Mouse (Mus musculus) Muller cell, postnatal 12 days (primary cell): ENCODE measurements around the gene Gabrg3.

Experiments
- DNase-seq: peaks from one replicate; pipeline ENCODE4 v3.0.0-alpha.2; 2015; ENCODE audit errors: inconsistent ontology term

The Gabrg3 gene

DNA sequence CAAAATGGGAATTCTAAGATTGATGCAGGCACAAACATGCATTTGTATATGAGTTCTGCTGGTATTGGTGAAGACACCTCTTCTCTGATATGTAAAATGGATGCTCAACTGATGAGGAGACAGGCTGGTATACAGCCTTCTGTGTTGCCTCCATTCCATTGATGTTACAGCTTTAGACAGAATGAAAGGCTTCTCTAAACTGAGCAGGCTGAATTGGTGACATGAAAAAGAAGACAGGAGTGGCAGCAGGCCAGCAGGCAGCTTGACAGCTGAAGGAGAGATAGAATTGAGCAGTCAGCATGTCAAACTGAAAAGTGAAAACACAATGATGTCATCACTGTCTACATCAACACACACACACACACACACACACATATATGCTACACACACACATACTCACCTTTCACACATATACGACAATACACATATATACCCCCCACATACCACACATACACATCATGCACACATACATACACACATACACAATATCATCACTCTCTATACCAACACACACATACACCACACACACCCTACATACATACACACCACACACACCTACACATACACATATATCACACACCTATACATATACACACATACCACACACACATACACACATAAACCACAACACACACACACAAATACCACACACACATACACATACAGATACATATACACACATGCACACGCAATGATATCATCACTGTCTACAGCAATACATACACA is 315.4 kb downstream of the Gabrg3 start:
- DNase-seq = no peak

DNA sequence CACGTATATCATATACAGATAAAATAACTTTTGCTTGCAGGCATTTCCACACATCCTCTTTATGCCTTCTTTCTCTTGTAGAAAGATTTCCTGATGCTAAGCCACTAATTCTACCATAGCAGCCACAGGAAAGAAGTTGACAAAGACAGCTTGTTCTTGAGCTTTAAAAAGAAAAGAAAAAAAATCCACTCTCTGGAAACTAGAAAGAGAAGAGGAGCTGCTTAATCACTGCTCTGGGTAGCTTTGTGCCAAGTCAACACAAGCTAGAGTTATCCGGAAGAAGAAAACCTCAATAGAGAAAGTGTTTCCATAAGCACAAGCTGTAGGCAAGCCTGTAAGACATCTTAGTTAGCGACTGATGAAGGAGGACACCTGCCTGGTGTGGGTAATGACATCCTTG is 321.6 kb downstream of the Gabrg3 start:
- no peak for DNase-seq

DNA sequence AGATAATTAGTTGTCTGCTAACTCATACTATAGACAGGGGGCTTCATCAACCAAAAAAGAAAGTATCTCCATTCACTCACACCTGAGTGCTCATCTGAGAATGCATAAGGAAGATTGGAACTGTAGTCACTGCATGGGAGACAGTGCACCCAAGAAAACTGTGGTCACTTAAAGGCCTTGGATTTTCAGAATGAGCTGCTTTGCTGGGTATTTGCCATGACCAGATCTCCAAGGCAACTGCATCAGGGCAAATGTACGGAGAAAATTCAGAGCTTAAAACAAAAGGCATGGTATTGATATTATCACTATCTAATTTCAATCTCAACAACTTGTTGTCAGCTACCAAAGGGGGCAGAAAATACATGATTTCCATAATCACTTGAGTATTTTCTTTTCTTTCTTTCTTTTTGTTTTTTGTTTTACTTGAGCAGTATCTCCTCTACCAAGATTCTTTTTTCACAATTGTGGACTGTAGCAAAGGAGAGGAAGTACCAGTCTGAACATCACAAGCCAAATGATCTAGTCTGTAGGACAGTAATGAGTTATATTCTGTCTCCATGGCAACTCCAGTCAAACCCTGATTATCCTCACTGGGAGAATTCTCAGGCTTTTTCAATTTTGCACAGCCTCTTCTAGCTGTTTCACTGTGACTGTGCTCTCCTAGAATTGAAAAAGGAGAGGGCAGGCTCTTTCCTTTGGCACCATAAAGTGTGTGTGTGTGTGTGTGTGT is 335.9 kb downstream of the Gabrg3 start:
- no peak for DNase-seq

DNA sequence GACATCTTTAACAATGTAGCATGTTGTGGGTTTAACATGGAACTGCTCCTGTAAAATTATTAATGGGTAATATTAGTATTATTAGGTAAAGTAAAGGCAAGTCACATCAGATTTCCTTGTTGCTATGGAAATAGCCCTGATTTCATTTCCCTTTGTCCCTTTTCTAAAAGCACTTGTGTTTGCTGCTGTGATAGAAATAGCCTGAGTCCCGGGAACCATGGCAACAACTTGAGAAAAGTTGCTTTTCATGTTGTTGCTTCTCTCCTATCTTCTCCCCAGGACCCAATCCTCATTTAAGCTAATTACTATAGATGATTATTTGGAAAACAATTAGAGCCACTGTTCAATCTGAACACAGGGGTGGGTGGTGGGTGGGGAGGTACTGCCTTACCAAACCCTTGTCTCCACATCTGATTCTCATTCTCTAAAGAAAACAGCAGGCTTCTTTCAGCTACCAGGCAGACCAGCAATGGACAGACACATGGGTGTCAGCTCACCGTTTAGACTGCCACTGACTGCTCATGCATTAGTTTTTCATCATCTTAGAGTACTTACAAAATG is 349.0 kb downstream of the Gabrg3 start:
- no peak for DNase-seq

DNA sequence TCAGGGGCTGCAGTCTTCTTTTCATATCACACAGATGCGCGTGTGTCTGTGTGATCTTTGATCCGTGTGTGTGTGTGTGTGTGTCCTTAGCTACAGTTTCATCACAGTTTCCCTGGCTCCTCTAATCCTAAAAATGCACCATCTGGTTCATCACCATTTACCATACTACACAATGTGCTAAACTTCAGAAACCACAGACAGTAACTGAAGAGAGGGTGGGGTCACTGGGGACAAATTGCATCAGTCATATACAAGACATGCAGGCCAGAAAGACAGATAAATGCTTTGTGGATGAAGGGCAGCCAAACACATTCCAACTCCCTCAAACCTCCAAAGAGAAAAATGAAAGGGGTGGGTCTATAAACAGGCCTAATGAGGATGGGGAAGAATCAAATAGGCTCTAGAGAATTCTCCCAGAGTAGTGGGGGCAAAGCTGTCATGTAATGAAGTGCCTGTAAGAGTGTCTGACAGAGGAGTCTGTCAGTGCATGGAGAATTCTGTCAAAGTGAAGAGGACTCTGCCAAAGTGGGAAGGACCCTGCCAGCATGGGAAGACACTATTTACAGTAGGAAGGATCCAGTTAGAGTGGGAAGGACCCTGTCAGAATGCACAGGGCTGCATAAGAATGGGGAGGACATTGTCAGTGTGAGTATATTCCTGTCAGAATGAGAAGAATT is 386.3 kb downstream of the Gabrg3 start:
- peak; percentile 74 for DNase-seq

DNA sequence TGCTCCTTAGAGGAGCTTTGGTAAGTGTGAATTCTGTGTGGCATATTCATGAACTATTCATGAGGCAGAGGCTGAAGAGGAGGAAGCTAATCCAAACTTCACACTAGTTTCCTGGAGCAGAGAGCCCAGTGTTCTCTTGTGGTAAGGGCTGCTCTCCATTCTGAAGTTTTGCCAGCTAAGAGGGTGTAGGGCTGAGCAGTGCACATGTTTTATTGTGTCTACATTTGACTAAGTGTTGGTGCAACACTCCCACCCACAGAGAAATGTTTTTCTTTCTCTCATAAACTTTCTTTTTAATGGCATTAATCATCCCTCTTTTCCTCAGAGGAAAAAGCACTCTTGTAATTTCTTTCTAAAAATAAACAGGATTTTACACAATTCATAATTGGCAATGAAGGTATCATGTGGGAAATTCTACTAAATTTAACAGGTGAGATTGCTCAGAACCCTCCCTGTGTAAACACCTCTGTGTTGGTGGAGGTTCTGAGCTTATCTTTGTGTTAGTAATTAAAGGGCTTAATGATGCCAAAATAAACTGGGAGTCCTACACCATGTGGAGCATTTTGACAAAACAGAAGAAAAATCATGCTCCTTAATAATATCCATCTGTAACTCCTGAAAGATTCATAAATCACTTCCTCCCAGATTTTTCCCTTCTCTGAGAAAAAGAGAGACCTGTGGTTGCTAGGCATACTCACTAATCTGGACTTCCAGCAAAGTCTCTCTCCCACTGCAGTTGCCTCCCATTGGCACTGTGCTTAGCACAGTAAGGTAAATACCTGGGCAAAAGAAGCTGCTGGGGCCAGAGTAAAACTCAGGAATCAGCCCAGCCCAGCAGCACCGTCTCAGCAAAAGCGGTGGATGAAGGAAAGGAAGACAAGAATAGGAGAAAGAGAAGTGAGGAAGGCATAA is 389.0 kb downstream of the Gabrg3 start:
- no peak for DNase-seq

DNA sequence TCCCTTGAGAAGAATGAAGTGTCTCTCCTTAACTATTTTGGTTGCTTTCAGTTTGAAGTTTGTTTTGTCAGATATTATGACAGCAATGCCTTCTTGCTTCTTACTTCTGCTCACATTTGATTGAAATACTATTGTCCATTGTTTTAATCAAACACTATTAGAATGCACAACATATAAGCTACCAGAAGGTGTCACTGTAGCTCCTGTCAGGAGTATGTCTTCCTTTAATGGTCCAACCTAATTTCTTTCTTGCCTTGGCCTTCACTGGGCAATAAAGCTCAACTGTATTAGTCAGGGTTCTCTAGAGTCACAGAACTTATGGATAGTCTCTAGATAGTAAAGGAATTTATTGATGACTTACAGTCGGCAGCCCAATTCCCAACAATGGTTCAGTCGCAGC is 440.6 kb downstream of the Gabrg3 start:
- DNase-seq = peak; percentile 36

DNA sequence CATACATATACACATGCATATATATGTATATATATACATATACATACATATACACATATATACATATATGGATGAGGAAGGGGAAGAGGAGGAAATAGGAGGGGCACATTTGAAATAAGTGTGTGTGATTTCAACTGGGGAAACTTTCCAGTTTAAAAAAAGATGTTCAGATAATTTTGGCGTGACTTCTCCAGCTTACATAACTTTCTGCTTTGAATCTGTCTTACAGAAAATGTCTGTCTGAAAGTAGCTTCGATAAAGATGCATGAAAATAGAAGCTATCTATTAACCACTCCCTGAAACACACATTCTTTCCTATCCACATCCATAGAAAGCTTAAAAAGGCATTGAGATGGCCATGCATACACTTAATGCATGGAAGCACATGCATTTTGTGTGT is 445.4 kb downstream of the Gabrg3 start:
- no peak for DNase-seq

DNA sequence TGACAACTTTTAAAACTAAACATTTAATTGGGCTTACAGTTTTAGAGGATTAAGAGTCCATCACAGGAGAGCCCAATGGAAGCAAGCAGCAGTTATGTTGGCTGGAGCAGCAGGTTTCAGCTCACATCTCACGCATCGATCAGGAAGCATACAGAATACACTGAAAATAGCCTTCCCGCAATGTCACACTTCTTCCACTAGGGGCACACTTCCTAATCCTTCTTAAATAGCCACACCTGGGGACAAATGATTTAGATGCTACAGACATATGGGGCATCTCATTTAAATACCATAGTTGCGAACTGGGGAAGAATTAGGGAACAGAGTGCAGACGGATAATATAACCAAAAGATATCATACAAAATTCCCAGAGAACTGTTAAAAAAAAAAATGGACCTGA is 449.0 kb downstream of the Gabrg3 start:
- peak; percentile 6 for DNase-seq

DNA sequence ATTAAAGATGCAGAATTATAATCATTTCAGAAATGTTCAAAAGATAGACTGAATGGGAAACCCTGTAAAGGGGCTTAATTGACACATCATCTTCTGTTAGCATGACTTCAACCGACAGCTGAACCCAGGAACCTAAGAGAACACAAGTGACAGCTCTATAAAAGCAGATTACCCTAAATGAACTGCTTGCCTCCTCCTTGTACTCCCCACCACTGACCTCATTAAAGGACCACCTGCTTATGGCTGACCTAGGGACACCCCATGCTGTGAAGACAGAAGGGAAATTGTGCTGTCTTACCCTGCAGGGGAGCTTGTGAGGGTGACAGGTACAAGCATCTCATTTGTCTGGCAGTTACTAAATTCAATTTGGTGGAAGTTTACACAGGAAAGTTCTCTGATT is 467.5 kb downstream of the Gabrg3 start:
- DNase-seq = peak; percentile 6

DNA sequence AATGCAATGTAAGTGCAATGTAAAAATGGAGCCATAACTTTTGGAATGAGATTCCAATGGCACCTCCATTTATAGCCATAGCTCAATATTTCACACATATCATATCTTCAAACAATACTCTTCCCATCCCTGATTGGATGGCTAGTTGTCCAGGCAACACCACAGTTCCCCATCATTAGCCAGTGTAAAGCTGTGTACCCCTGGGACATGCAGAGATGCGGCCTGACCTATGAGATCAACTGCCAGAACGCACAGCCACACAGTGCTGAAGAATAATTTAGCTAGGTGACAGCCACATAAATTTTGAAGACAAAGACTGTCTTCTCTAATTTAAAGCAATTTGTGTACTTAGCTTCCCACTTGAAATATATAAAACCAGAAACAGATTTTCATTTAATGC is 472.1 kb downstream of the Gabrg3 start:
- DNase-seq = no peak

DNA sequence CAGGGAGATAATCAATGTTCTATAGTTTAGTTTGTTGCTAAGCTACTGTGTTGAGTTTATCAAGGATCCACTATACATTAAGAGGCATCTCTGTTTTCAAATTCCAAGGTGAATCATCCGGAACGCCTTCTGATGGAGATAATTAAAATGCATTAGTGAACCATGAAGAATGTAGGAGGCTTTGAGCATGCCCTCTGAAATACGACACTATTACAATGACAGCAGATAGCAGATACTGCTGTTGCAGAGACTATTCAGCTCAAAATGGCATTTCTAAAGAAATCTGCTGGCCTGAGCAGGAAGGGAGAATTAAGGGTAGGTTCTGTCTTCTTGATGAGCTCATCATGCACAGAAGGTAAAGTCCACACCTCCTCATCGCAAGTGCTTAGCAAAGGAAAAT is 487.2 kb downstream of the Gabrg3 start:
- DNase-seq = peak; percentile 5

DNA sequence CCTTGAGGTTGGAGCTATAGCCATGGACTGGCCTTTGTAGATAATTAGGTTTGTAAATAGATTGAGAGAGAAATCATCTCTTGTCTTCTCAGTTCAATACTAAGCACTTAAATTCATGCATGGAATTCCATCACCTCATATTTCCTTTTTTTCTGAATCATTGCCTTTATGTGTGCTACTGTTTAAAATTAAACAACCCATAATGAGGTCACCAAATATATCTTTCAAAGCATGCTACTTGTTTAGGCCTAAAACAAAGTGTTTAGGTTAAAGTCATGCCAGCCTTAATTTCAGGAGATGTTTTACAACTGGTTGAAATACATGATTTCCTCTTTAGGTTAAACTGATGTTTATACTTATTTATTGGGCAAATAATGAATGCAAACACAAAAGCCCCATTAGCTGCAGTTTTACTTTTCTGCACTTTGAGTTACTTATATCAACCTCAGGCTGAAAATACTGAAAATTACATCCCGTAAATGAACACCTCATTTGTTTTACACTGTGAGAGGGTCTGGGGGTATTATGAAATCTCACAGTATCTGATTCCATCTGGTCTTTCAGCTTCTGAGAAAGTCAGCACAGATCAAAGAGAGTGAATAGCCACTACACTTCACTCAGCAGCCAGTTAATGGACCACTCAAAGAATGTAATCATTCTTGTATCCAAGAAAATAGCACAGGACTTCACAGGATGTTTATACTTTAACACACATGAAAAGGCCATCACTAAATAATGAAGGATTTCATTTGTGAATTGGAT is 519.5 kb downstream of the Gabrg3 start:
- DNase-seq = no peak

DNA sequence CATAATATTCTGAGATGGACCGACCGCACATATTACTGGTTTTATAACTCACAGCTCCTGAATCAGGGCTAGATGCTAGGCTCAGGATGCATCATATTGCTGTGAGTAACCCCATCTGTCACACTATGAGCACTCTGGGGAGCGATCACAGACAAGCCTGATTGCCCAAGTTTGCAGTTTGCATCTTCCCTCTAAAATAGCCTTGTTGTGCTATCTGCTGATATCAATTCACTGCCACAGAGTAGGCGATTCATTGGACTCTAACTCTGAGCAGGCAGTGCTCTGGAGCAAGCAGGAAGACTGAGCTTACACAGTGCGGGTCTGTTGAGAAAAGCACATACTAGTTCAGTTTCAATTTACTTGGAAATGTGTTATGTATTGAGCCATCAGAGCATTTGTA is 543.4 kb downstream of the Gabrg3 start:
- DNase-seq = no peak

DNA sequence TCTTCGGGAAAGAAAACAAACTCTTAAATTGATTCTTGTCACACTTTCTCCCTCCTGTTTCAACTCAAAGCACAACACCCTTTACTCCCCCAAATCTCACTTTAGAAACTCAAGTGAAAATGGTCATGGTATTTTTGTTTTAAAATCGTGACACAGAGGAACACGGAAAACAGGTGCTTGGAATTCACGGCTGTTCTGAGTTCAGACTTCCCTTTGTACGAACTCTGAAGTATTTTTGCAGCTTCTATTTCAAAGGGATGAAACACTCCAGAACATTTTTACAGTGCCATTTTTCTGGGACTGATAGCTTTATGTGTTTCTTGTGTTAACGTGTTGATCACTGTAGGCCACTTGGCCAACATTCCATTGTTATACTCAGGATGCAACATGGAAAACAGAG is 561.5 kb downstream of the Gabrg3 start:
- DNase-seq = no peak

DNA sequence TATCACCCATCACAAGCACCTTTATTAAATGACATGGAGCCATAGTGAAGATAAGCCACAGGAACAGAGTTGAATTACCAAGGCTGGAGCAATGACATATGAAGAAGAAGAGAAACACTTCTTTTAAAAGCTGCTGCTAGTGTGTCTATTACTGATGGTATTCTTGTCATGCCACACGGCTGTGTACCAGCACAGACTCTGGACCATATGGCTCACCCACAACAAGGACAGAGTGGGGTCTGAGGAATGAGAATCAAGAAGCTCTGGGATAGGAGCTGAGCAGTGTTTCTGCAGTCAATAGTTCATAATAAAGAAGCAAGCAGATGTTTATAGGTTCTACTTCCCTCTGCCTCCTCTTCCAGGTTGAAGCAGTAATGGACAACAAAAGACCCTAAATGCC is 585.1 kb downstream of the Gabrg3 start:
- DNase-seq = no peak

DNA sequence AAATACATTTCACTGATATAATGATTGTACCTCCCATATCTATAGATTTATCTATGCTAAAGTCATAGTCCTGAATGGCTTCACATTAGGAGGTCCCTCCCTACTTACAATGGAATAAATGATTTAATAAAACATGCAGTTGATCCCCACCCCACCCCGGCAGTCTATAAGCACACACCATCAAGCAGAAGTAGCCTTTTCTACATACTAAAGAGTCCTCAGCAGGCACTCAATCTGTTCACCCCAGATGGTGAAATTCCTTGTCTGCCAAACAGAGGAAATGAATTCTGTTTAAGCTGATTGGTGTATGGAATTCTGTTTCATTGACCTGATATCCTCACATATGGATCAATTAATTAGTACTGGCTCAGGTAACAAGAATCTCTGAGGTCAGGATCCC is 607.9 kb downstream of the Gabrg3 start:
- no peak for DNase-seq

DNA sequence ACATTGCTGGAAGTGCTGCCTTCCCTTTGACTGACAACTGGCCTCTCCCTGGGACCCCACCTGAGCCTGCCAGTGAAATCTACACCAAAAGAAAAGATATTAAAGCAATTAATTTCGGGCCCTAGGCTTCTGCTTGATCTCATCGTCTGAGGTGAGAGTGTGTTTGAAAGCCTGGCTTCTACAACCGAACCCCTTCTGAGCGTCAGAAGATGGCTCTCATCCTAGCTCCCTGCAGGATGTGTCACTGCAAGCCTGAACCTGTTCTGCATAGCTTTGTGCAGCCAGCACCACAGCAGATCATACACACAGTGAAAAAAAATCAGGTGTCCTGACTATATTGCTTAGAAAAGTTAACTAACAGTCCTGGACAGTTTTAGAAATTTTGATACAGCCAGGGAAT is 618.8 kb downstream of the Gabrg3 start:
- no peak for DNase-seq

DNA sequence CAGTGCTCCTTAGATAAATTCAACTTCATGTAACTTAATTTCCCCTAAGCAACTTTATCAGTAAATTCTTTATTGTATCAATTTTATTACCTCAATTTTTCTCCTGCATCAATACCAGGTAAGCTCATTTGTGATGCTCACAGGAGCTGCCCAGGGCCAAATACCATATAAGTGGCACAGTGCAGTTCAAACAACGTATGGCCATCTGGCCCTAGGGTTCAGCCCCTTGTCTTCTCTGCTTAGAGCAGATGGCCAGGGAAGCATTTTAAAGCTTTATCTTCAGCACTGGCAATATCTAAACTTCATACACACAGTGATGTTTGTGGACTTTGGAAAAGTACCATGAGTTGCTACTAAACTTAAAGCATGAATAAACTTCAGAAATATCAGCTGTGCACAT is 619.2 kb downstream of the Gabrg3 start:
- no peak for DNase-seq

DNA sequence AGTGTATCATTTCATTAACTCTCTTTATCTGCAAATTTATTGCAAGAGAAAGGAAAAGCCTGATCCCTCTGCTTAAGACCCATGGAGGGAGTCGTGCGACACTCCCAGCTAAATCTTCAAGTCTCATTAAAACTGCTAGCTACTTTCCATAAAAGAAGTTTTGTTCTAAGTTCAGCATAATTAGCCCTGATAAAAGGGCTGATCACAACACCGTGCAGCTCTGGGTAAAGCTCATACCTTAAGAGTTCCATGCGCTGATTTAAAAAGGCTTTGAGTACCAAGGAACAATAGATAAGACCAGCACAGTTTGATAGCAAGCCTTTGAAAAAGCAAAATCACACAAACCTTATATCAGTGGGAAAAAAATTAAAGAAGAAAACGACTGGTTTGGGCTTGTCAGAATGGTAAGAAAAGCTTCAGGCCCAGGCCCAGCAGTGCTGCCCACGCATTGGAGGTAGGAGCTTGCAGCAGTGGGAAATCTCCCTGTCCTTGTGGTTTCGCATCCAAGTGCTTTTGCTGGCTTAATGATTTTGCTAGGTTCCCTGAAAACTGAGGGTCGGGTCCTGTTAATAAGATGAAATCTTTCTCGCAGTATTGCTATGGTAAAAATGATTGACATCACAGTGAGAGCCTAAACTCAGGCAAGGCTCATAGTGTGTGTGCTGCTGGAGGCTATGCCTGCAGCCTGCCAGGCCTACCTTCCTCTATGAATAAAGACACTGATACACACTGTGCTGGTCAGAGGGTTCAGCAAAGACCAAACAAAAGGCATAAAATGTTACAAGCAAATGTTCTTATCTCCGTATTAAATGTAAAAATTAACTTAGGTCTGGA is 621.2 kb downstream of the Gabrg3 start:
- no peak for DNase-seq
